Mouse (Mus musculus) ovary, adult 18-20 months (tissue): Measurements from ENCODE around the gene Banp.

Experiments
- DNase-seq: peaks from one replicate; pipeline ENCODE4 v3.0.0; 2022; ENCODE audit warnings: low spot score, mixed read lengths

Banp gene

GRCm38 (mm10) chr8:121950749-121951655 lies 1.5 kb downstream of the Banp start:
- DNase-seq = no peak

- no peak for DNase-seq
Observed at GRCm38 (mm10) chr8:121951656-121952009, 2.1 kb downstream of the Banp start.

GRCm38 (mm10) chr8:121952122-121952521 lies 2.6 kb downstream of the Banp start:
- no peak for DNase-seq

GRCm38 (mm10) chr8:121952800-121953199 lies 3.2 kb downstream of the Banp start:
- DNase-seq = no peak

GRCm38 (mm10) chr8:121953821-121954545 lies 4.4 kb downstream of the Banp start:
- no peak for DNase-seq

- DNase-seq = no peak
Observed at GRCm38 (mm10) chr8:121954981-121955555, 5.5 kb downstream of the Banp start.

- DNase-seq = no peak
Observed at GRCm38 (mm10) chr8:121955825-121956500, 6.4 kb downstream of the Banp start.

GRCm38 (mm10) chr8:121958395-121958794 lies 8.8 kb downstream of the Banp start:
- no peak for DNase-seq

GRCm38 (mm10) chr8:121962892-121963291 lies 13.3 kb downstream of the Banp start:
- no peak for DNase-seq

GRCm38 (mm10) chr8:121964716-121965512 lies 15.4 kb downstream of the Banp start:
- DNase-seq = no peak

GRCm38 (mm10) chr8:121966110-121966509 lies 16.6 kb downstream of the Banp start:
- DNase-seq = no peak

GRCm38 (mm10) chr8:121966714-121967448 lies 17.3 kb downstream of the Banp start:
- no peak for DNase-seq

- DNase-seq = no peak
Observed at GRCm38 (mm10) chr8:121967977-121968376, 18.4 kb downstream of the Banp start.

- DNase-seq = no peak
Observed at GRCm38 (mm10) chr8:121968542-121968941, 19.0 kb downstream of the Banp start.

GRCm38 (mm10) chr8:121970225-121970624 lies 20.7 kb downstream of the Banp start:
- no peak for DNase-seq

GRCm38 (mm10) chr8:121971488-121972058 lies 22.0 kb downstream of the Banp start:
- no peak for DNase-seq

GRCm38 (mm10) chr8:121973906-121974305 lies 24.4 kb downstream of the Banp start:
- no peak for DNase-seq

- DNase-seq = no peak
Observed at GRCm38 (mm10) chr8:121977819-121978590, 28.5 kb downstream of the Banp start.

- DNase-seq = no peak
Observed at GRCm38 (mm10) chr8:121978670-121979069, 29.1 kb downstream of the Banp start.
